Comparison of ENCODE assay signal across 18 mouse cellular contexts in the genomic region with DNA sequence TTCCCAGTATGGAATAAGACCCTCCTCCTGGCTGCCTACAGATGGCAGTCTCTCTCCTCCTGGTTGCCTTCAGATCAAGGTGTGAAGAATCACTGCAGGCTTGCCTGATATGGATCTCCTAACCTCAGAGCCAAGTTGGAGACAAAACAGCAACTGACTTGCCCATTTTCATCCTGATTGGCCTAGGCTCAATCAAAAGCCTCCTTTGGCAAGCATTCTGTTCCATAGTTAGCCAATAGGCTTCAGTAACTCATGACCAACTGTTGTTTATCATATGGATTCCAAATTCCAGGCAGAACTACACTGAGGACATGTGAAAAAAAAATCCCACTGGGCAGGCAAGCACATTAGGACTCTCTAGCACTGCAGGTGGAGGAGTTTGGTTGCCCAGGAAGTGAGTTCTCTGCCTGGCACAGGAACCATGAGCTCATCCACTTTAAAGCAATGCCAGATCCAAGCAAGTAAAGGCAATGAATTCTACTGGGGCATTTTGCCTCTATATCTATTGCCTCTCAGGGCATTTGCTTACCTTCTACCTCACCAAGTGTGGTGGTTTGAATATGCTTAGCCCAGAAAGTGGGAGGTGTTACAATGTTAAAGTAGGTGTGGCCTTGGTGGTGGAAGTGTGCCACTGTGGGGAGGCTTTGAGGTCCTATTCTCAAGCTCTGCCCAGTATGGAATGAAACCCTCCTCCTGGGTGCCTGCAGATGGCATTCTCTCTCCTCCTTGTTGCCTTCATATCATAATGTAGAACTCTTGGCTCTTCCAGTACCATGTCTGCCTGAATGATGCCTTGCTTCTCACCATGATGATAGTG.
DNase-seq lines count a peak whose midpoint lies in the region; ATAC-seq and TF ChIP-seq lines count a peak whose summit lies in the region.
"Had no signal": no experiment of that assay in that cellular context is flagged by ENCODE, and none has a peak within 500 bp of the region (broad histone marks: within the 10 kb centered on the region; RNA-seq: fewer than 3 reads in every experiment).

No protein-coding gene starts in this region.

- no peaks in the 10 kb centered on the region for H3K4me1 ChIP-seq in midbrain, embryonic 11.5 days (ENCODE audit: control insufficient read depth, insufficient read depth, low read length)
- H3K4me1 ChIP-seq: limb, embryonic 15.5 days; megakaryocyte, embryonic 14.5 days had no signal

- H3K4me2 ChIP-seq in midbrain, embryonic 11.5 days: no peak overlapping the region
- H3K4me2 ChIP-seq: heart, embryonic 11.5 days; limb, embryonic 15.5 days had no signal

- TF ChIP-seq CTCF in layer of hippocampus, adult 2 months (conservative IDR thresholded peaks at IDR 0.05): peak; percentile 52

- H3K9me3 ChIP-seq in midbrain, embryonic 11.5 days (ENCODE audit: control insufficient read depth, low read length): no peaks in the 10 kb centered on the region
- H3K9me3 ChIP-seq: limb, embryonic 15.5 days had no signal

- ATAC-seq in midbrain, embryonic 11.5 days (ENCODE audit: low FRiP score): no peak

- DNase-seq in layer of hippocampus, adult 2 months (ENCODE audit: low spot score in 2 of 2): no peak
- no peak for DNase-seq in layer of hippocampus, adult 9-10 months (ENCODE audit: low spot score)
- DNase-seq in R1 (ENCODE audit: low read depth, low spot score): peak; percentile 8
- DNase-seq in cerebellum, adult 11 months: peak; percentile 63
- peak; percentile 58 to 81 for DNase-seq in cerebellum, postnatal 14 days
- no peak for DNase-seq in midbrain, embryonic 11.5 days (ENCODE audit: low spot score, missing footprints)
- no peak for DNase-seq in frontal cortex, postnatal 14 days (ENCODE audit: low spot score in 2 of 2)
- DNase-seq: adrenal gland, postnatal 10 days; gastrocnemius, postnatal 36 days; heart, postnatal 36 days; kidney, adult 18-20 months; kidney, postnatal 10 days; lung, postnatal 14 days; thymus, postnatal 14 days had no signal

- H3K36me3 ChIP-seq in midbrain, embryonic 11.5 days (ENCODE audit: control insufficient read depth, insufficient read depth, low read length): no peaks in the 10 kb centered on the region
- H3K36me3 ChIP-seq: limb, embryonic 15.5 days had no signal

- H3K9ac ChIP-seq in midbrain, embryonic 11.5 days (ENCODE audit: low read length): no peak overlapping the region
- H3K9ac ChIP-seq: limb, embryonic 15.5 days had no signal

- no peak overlapping the region for H3K4me3 ChIP-seq in layer of hippocampus, adult 2 months
- H3K4me3 ChIP-seq in midbrain, embryonic 11.5 days (ENCODE audit: low read depth, low read length): no peak overlapping the region
- H3K4me3 ChIP-seq: limb, embryonic 15.5 days; megakaryocyte, embryonic 14.5 days had no signal

- no peak overlapping the region for H3K27ac ChIP-seq in layer of hippocampus, adult 2 months
- no peak overlapping the region for H3K27ac ChIP-seq in midbrain, embryonic 11.5 days (ENCODE audit: low read depth, low read length)
- H3K27ac ChIP-seq: limb, embryonic 15.5 days; stomach, postnatal 0 days had no signal

- H3K27me3 ChIP-seq in midbrain, embryonic 11.5 days (ENCODE audit: control insufficient read depth, insufficient read depth, low read length): no peaks in the 10 kb centered on the region
- H3K27me3 ChIP-seq: limb, embryonic 15.5 days; megakaryocyte, embryonic 14.5 days had no signal

Comparison
In these comparisons a context has a peak if more than half of its experiments do, and no peak if none do; other contexts are left out.
1. DNase-seq: peak in R1 (single experiment), cerebellum, adult 11 months (single experiment) and cerebellum, postnatal 14 days (2 of 2); none in layer of hippocampus, adult 2 months (0 of 2), layer of hippocampus, adult 9-10 months (single experiment), midbrain, embryonic 11.5 days (single experiment) and frontal cortex, postnatal 14 days (0 of 2).